Mouse (Mus musculus): ENCODE measurements around the gene Coil. TPM values are rescaled to one million over a fixed set of nuclear protein-coding genes. Genes with fewer than 3 reads are reported as not detected.

Coil gene
- polyA plus RNA-seq, 1 experiment: 3.1 TPM

- no peak overlapping the region for H3K4me3 ChIP-seq (ENCODE audit: insufficient read depth, low read depth, low read length)
- no peaks in the 10 kb centered on the region for H3K4me1 ChIP-seq (ENCODE audit: control insufficient read depth, insufficient read depth, low read length)
- H3K27ac ChIP-seq (ENCODE audit: insufficient read depth, low read depth, low read length): no peak overlapping the region
- H3K27me3 ChIP-seq (replicated peaks; ENCODE audit: control insufficient read depth, insufficient read depth, low read length): no peaks in the 10 kb centered on the region
- DNase-seq: no peak
- no peak for TF ChIP-seq POLR2A (IDR thresholded peaks at IDR 0.05; ENCODE audit: low read depth, low read length)
- peaks cover 2% of the 10 kb centered on the region; the same call in 1 of the 2 replicates for H3K36me3 ChIP-seq (ENCODE audit: control insufficient read depth, insufficient read depth, low read length)
- 99% methylated on average over 2 of the region's 2 CpGs for WGBS
These were observed 31.3 kb upstream of the Coil start for GRCm38 (mm10) chr11:88938770-88939169.

GRCm38 (mm10) chr11:88939634-88940033 is 30.4 kb upstream of the Coil start:
- Histone ChIP-seq H3K36me3 (ENCODE audit: control insufficient read depth, insufficient read depth, low read length) (peaks cover 2% of the 10 kb centered on the region; the same call in 1 of the 2 replicates), H3K4me3 (ENCODE audit: insufficient read depth, low read depth, low read length) (no peak overlapping the region), H3K27ac (ENCODE audit: insufficient read depth, low read depth, low read length) (no peak overlapping the region), H3K4me1 (ENCODE audit: control insufficient read depth, insufficient read depth, low read length) (no peaks in the 10 kb centered on the region), H3K27me3 (replicated peaks; ENCODE audit: control insufficient read depth, insufficient read depth, low read length) (no peaks in the 10 kb centered on the region)
- TF ChIP-seq POLR2A (IDR thresholded peaks at IDR 0.05; ENCODE audit: low read depth, low read length) (no peak), CTCF (conservative IDR thresholded peaks at IDR 0.05; ENCODE audit: insufficient read depth, insufficient read length, low read depth, low read length) (no peak)
- no peak for DNase-seq
- WGBS: 93% methylated on average over 4 of the region's 4 CpGs

GRCm38 (mm10) chr11:88941489-88941888 is 28.6 kb upstream of the Coil start:
- Histone ChIP-seq H3K36me3 (ENCODE audit: control insufficient read depth, insufficient read depth, low read length) (peaks cover 2% of the 10 kb centered on the region; the same call in 1 of the 2 replicates), H3K4me1 (ENCODE audit: control insufficient read depth, insufficient read depth, low read length) (no peaks in the 10 kb centered on the region), H3K4me3 (ENCODE audit: insufficient read depth, low read depth, low read length) (no peak overlapping the region), H3K27me3 (replicated peaks; ENCODE audit: control insufficient read depth, insufficient read depth, low read length) (no peaks in the 10 kb centered on the region), H3K27ac (ENCODE audit: insufficient read depth, low read depth, low read length) (no peak overlapping the region)
- 77% methylated on average over 12 of the region's 12 CpGs for WGBS
- no peak for DNase-seq
- TF ChIP-seq POLR2A (IDR thresholded peaks at IDR 0.05; ENCODE audit: low read depth, low read length) (no peak), CTCF (conservative IDR thresholded peaks at IDR 0.05; ENCODE audit: insufficient read depth, insufficient read length, low read depth, low read length) (no peak)

- no peak overlapping the region for H3K4me3 ChIP-seq (ENCODE audit: insufficient read depth, low read depth, low read length)
- no peaks in the 10 kb centered on the region for H3K4me1 ChIP-seq (ENCODE audit: control insufficient read depth, insufficient read depth, low read length)
These were observed 24.0 kb upstream of the Coil start for GRCm38 (mm10) chr11:88945971-88946585.

GRCm38 (mm10) chr11:88948896-88949295 is 21.2 kb upstream of the Coil start:
- Histone ChIP-seq H3K27me3 (replicated peaks; ENCODE audit: control insufficient read depth, insufficient read depth, low read length) (no peaks in the 10 kb centered on the region), H3K36me3 (ENCODE audit: control insufficient read depth, insufficient read depth, low read length) (no peaks in the 10 kb centered on the region; the same call in 1 of the 2 replicates), H3K4me1 (ENCODE audit: control insufficient read depth, insufficient read depth, low read length) (no peaks in the 10 kb centered on the region; the same call in 1 of the 2 replicates), H3K27ac (ENCODE audit: insufficient read depth, low read depth, low read length) (no peak overlapping the region), H3K4me3 (ENCODE audit: insufficient read depth, low read depth, low read length) (no peak overlapping the region)
- DNase-seq: no peak
- TF ChIP-seq CTCF (conservative IDR thresholded peaks at IDR 0.05; ENCODE audit: insufficient read depth, insufficient read length, low read depth, low read length) (no peak), POLR2A (IDR thresholded peaks at IDR 0.05; ENCODE audit: low read depth, low read length) (no peak)
- 69% methylated on average over 8 of the region's 8 CpGs for WGBS

More at GRCm38 (mm10) chr11:88945971-88946585, 24.0 kb upstream of the Coil start:
- H3K27ac ChIP-seq (ENCODE audit: insufficient read depth, low read depth, low read length): no peak overlapping the region
- DNase-seq: no peak
- H3K36me3 ChIP-seq (ENCODE audit: control insufficient read depth, insufficient read depth, low read length): no peaks in the 10 kb centered on the region; the same call in 1 of the 2 replicates
- H3K27me3 ChIP-seq (replicated peaks; ENCODE audit: control insufficient read depth, insufficient read depth, low read length): no peaks in the 10 kb centered on the region
- TF ChIP-seq CTCF (conservative IDR thresholded peaks at IDR 0.05; ENCODE audit: insufficient read depth, insufficient read length, low read depth, low read length): no peak
- no peak for TF ChIP-seq POLR2A (IDR thresholded peaks at IDR 0.05; ENCODE audit: low read depth, low read length)
- 80% methylated on average over 7 of the region's 8 CpGs for WGBS

GRCm38 (mm10) chr11:88949802-88950639 is 20.0 kb upstream of the Coil start:
- Histone ChIP-seq H3K4me3 (ENCODE audit: insufficient read depth, low read depth, low read length) (no peak overlapping the region), H3K27ac (ENCODE audit: insufficient read depth, low read depth, low read length) (no peak overlapping the region), H3K27me3 (replicated peaks; ENCODE audit: control insufficient read depth, insufficient read depth, low read length) (no peaks in the 10 kb centered on the region), H3K4me1 (ENCODE audit: control insufficient read depth, insufficient read depth, low read length) (peaks cover 3% of the 10 kb centered on the region; the same call in 1 of the 2 replicates), H3K36me3 (ENCODE audit: control insufficient read depth, insufficient read depth, low read length) (no peaks in the 10 kb centered on the region; the same call in 1 of the 2 replicates)
- no peak for DNase-seq
- whole genome bisulfite sequencing: 82% methylated on average over 8 of the region's 8 CpGs
- TF ChIP-seq POLR2A (IDR thresholded peaks at IDR 0.05; ENCODE audit: low read depth, low read length) (no peak), CTCF (conservative IDR thresholded peaks at IDR 0.05; ENCODE audit: insufficient read depth, insufficient read length, low read depth, low read length) (no peak)

GRCm38 (mm10) chr11:88950640-88951250 is 19.3 kb upstream of the Coil start:
- 85% methylated on average over 13 of the region's 13 CpGs for WGBS
- TF ChIP-seq CTCF (conservative IDR thresholded peaks at IDR 0.05; ENCODE audit: insufficient read depth, insufficient read length, low read depth, low read length) (no peak), POLR2A (IDR thresholded peaks at IDR 0.05; ENCODE audit: low read depth, low read length) (no peak)
- Histone ChIP-seq H3K4me3 (ENCODE audit: insufficient read depth, low read depth, low read length) (no peak overlapping the region), H3K4me1 (ENCODE audit: control insufficient read depth, insufficient read depth, low read length) (peaks cover 3% of the 10 kb centered on the region; the same call in 1 of the 2 replicates), H3K36me3 (ENCODE audit: control insufficient read depth, insufficient read depth, low read length) (no peaks in the 10 kb centered on the region; the same call in 1 of the 2 replicates), H3K27ac (ENCODE audit: insufficient read depth, low read depth, low read length) (no peak overlapping the region), H3K27me3 (replicated peaks; ENCODE audit: control insufficient read depth, insufficient read depth, low read length) (no peaks in the 10 kb centered on the region)
- DNase-seq: no peak
